Mouse (Mus musculus) kidney, adult 2 months (tissue): ENCODE data around the gene Pitpna.

ENCODE experiments used
- CTCF ChIP-seq: fragments of 200-500 bp; conservative IDR thresholded peaks from 2 replicates; pipeline ENCODE4 v1.5.1; 2011; ENCODE audit warnings: low read depth, mild to moderate bottlenecking, control low read depth, low read length, moderate library complexity, mixed read lengths; ENCODE audit not compliant: insufficient read depth, insufficient read length
- POLR2A ChIP-seq: fragments of 200-500 bp; IDR thresholded peaks from one replicate; pipeline ENCODE4 v1.6.1; 2011; ENCODE audit warnings: low read depth, low read length, control low read depth

DNA sequence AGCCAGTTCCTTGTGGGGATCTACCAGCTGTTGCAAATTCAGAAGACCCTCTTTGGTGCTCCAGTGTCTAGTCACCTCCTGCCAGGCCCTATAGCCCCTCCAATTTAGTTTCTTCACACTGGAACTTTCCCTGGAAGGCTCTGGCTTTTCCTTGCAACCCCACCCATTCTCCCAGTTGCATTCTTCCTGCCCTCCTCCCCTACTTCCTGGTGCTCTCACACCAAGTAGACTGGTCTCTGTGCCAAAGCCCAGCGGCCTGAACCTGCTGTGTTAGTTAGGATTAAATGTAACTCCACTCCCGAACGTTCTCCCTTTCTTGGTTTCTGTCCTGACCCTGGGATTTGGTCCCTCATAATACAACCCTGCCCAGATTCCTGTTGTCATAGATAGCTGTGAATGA is 46.9 kb downstream of the Pitpna start:
- TF ChIP-seq POLR2A (no peak), CTCF (no peak)
